Mouse (Mus musculus) kidney, adult 9 months (tissue): ENCODE measurements at regions not wholly inside any gene's neighbourhood (a gene's known extent, or its start where the extent isn't known, plus 50 kb on each side); places are given as distances from the start of the nearest gene placed in this dataset.

Experiments
- DNase-seq: peaks from one replicate; pipeline ENCODE4 v3.0.0; 2022

- no peak for DNase-seq
These were observed 1539.7 kb upstream of the Gulo start for GRCm38 (mm10) chr14:67548750-67549149.

- no peak for DNase-seq
These were observed 1536.0 kb upstream of the Gulo start for GRCm38 (mm10) chr14:67545036-67545435.

- DNase-seq: no peak
These were observed 1532.3 kb upstream of the Gulo start for GRCm38 (mm10) chr14:67541271-67541711.

- DNase-seq: no peak
These were observed 1529.7 kb upstream of the Gulo start for GRCm38 (mm10) chr14:67538696-67539095.

- no peak for DNase-seq
These were observed 1528.0 kb upstream of the Gulo start for GRCm38 (mm10) chr14:67536787-67537659.

GRCm38 (mm10) chr14:67506729-67507395 is 1497.9 kb upstream of the Gulo start:
- no peak for DNase-seq

- DNase-seq: no peak
These were observed 1483.1 kb upstream of the Gulo start for GRCm38 (mm10) chr14:67492086-67492485.

GRCm38 (mm10) chr14:67486676-67487075 is 1477.7 kb upstream of the Gulo start:
- DNase-seq: peak; percentile 27

- DNase-seq: no peak
These were observed 1476.4 kb upstream of the Gulo start for GRCm38 (mm10) chr14:67485449-67485800.

- peak; percentile 7 for DNase-seq
These were observed 1475.8 kb upstream of the Gulo start for GRCm38 (mm10) chr14:67484533-67485448.
